Mouse (Mus musculus): Measurements from ENCODE around the gene Celsr1.

GRCm38 (mm10) chr15:86000706-86001292 lies 32.8 kb downstream of the Celsr1 start:
- TF ChIP-seq CTCF (IDR thresholded peaks at IDR 0.05; ENCODE audit: borderline replicate concordance, insufficient read depth, low read depth, low read length) = no peak
- TF ChIP-seq POLR2A (IDR thresholded peaks at IDR 0.05; ENCODE audit: borderline replicate concordance, insufficient read depth, low read length) = no peak
